Mouse (Mus musculus): ENCODE measurements around the gene Ppm1m. TPM values are rescaled to one million over a fixed set of nuclear protein-coding genes. Genes with fewer than 3 reads are reported as not detected.
A peak's percentile ranks its signal among the peaks of the same experiment; 100 is the strongest.

Gene Ppm1m
- polyA plus RNA-seq, 1 experiment from 2014 or later = 16.9 TPM

DNA sequence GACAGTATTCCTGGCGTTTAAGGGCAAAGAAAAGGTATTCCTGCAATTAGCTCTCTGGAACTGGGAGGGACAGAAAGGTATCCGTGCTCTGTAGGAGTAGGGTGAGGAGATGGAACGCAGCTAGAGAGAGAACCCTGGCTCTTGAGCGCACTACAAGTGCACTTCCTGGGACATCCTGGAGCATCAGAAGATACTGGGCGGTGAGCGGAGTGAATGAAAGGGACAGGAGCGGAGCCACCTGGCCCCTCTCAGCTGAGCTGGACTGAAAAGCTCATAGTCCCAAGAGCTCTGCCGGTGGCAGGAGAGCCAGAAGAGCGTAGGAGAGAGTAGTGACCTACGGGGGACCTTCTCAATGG lies 50.2 kb downstream of the Ppm1m start:
- no peak for ATAC-seq (ENCODE audit: low FRiP score)
- peaks cover 45% of the 10 kb centered on the region for H3K4me1 ChIP-seq

DNA sequence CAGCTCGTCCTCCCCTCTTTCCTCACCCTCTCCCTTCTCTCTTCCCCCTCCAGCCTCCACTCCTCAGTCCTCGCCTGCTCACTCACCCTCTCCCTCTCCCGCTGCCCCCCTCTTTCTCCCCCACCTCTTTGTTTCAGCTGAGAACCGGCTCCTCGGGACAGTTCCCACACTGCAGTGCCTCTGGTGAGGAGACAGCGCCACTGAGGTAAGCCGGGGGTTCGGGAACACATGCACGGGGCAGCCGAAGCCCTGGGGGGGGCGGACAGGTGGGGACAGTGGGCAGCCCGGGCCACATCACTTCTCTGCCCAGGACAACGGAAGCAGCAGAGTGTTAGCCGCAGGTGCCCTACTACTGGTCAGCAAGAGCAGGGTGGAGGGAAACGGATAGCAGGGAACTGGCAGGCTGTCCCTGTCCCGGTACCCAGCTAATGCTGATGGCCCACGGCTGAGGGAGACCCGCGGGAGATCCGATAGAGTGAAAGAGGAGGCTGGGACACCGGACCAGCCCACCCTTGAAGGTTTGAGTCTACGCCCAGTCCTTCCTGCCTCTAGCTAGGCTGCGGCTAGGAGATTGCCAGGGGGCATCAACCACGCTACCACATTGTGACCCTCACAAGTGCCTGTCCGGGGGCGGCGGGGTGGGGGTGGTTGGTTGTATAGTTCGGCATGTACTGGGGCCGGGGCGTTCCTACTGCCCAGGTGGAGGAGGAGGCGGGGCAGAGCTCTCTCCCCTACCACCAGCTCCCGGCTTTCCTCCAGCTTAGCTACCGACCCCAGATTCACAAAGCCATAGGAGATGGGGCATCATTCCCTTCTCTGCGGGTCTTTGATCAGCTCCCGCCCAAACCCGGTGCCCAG lies 50.8 kb downstream of the Ppm1m start:
- peaks cover 18% of the 10 kb centered on the region for H3K36me3 ChIP-seq
- H3K27ac ChIP-seq (replicated peaks) = peak overlapping the region; percentile 94
- peak; percentile 82 for ATAC-seq (ENCODE audit: low FRiP score)
- peak overlapping the region; percentile 84 for H3K4me2 ChIP-seq
- H3K9ac ChIP-seq (replicated peaks) = peak overlapping the region; percentile 93
- H3K9me3 ChIP-seq (replicated peaks) = no peaks in the 10 kb centered on the region
- H3K4me3 ChIP-seq (replicated peaks) = peak overlapping the region; percentile 80
- no peaks in the 10 kb centered on the region for H3K27me3 ChIP-seq (replicated peaks)
- peaks cover 51% of the 10 kb centered on the region for H3K4me1 ChIP-seq
- WGBS = 1% methylated on average over 36 of the region's 36 CpGs

More for the DNA sequence above, 50.2 kb downstream of the Ppm1m start:
- H3K4me2 ChIP-seq = peak overlapping the region; percentile 84
- H3K27me3 ChIP-seq (replicated peaks) = no peaks in the 10 kb centered on the region
- H3K4me3 ChIP-seq (replicated peaks) = peak overlapping the region; percentile 80
- peak overlapping the region; percentile 93 for H3K9ac ChIP-seq (replicated peaks)
- H3K27ac ChIP-seq (replicated peaks) = peak overlapping the region; percentile 94
- H3K9me3 ChIP-seq (replicated peaks) = no peaks in the 10 kb centered on the region
- H3K36me3 ChIP-seq = peaks cover 23% of the 10 kb centered on the region
- 7% methylated on average over 10 of the region's 10 CpGs for WGBS

DNA sequence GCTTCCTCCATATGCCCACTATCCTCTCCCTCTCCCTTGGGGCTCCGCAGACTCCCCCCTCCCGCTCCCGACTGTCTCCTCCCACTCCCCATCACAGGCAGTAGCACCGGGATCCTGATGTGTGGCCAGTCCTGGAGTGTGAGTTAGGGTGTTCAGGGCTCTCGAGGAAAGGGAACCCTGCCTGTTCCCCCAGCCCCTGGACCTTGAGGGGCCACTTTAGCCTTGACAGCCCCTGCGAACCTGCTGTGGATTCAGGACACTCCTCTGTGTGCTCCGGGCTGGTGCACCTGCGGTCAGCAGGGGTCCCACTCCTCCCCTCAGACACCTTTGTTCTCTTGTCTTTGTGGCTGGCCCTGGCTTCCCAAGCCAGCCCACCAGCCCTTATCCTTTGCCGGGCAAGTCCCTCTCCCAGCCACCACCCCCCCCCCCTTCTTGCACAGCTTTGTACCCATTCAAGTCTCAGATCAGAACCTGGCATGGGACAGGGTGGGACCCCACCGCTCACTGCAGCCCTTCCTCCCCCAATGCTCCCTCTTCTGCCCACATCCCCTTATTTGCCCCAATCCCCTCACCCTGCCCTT lies 51.6 kb downstream of the Ppm1m start:
- no peaks in the 10 kb centered on the region for H3K9me3 ChIP-seq (replicated peaks)
- peak overlapping the region; percentile 93 for H3K9ac ChIP-seq (replicated peaks)
- ATAC-seq (ENCODE audit: low FRiP score) = peak; percentile 64
- H3K27ac ChIP-seq (replicated peaks) = peak overlapping the region; percentile 94
- no peaks in the 10 kb centered on the region for H3K27me3 ChIP-seq (replicated peaks)
- WGBS = 2% methylated on average over 10 of the region's 10 CpGs
- H3K36me3 ChIP-seq = peaks cover 13% of the 10 kb centered on the region
- peaks cover 51% of the 10 kb centered on the region for H3K4me1 ChIP-seq
- H3K4me2 ChIP-seq = peak overlapping the region; percentile 84
- H3K4me3 ChIP-seq (replicated peaks) = peak overlapping the region; percentile 80

DNA sequence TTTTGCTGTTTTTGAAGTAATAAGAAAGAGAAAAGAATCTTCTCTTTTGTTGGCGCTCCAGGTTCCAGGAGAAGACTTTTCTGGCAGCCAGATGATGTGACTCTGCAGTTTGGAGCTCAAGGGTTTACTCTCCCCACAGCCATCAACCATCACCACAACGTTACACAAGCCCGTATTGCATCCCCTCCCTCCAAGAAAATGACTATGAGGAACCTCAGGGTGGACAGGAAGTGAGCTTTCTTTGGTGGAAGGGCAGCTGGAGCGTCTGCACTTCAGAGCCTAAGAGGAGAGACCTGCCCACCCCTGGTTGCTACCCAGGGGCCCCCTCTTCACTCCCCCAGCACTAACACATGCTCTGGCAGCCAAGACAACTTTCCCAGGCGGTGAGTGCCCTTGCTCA lies 52.3 kb downstream of the Ppm1m start:
- no peak for ATAC-seq (ENCODE audit: low FRiP score)
- H3K4me3 ChIP-seq (replicated peaks) = peak overlapping the region; percentile 80
- H3K4me2 ChIP-seq = peak overlapping the region; percentile 84
- H3K4me1 ChIP-seq = peaks cover 51% of the 10 kb centered on the region
- H3K36me3 ChIP-seq = peaks cover 7% of the 10 kb centered on the region
- H3K9me3 ChIP-seq (replicated peaks) = no peaks in the 10 kb centered on the region
- whole genome bisulfite sequencing = 28% methylated on average over 5 of the region's 5 CpGs
- H3K27ac ChIP-seq (replicated peaks) = peak overlapping the region; percentile 94
- H3K27me3 ChIP-seq (replicated peaks) = no peaks in the 10 kb centered on the region
- H3K9ac ChIP-seq (replicated peaks) = peak overlapping the region; percentile 93

DNA sequence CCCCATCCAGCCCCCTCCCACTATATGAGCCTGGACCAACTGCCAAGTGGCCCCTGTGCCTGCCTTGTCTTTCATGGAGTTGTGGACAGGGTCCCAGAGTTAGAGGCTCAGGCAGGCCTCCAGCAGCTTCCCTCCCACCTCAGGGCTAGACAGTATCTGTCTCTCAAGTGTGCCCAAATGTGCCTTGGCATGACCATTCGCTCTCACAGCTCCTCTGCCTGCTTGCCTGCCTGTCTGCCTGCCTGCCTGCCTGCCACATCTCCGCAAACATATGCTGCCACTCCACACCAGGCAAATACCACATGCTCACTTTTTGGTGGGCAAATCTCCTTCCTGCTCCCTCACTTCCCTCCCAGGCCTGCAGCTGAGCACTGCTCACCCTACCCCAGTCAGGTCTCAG lies 54.0 kb downstream of the Ppm1m start:
- no peaks in the 10 kb centered on the region for H3K36me3 ChIP-seq
- no peak overlapping the region for H3K4me2 ChIP-seq
- H3K9me3 ChIP-seq (replicated peaks) = no peaks in the 10 kb centered on the region
- H3K4me1 ChIP-seq = peaks cover 42% of the 10 kb centered on the region
- no peak overlapping the region for H3K27ac ChIP-seq (replicated peaks)
- ATAC-seq (ENCODE audit: low FRiP score) = no peak
- no peak overlapping the region for H3K9ac ChIP-seq (replicated peaks)
- H3K4me3 ChIP-seq (replicated peaks) = no peak overlapping the region
- 75% methylated on average over 2 of the region's 2 CpGs for WGBS
- H3K27me3 ChIP-seq (replicated peaks) = no peaks in the 10 kb centered on the region

MicroRNAs encoded within 50 kb of the gene (microRNA counts, 519-probe panel; counts per million panel counts)
- 4,457 counts per million, percentile 98 among the panel's probes with 10 or more counts for microRNA mmu-let-7g

Small RNA genes within 50 kb of the gene (microRNA-seq; reads per million reads assigned to microRNA genes)
- gene Mir135a-1 = 182 reads per million, percentile 61 among the genes with 10 or more reads in this experiment
- 38,639 reads per million, percentile 99 among the genes with 10 or more reads in this experiment for gene Mirlet7g

Other genes with a start within 250 kb of the Ppm1m start
- gene Col6a5, start 239.1 kb downstream of the Ppm1m start, polyA plus RNA-seq (2015; fragmentation: Nextera tagmentation; extraction: Ambion mirVana) = 0.04 and 0.17 TPM in 2 replicates
- 1.2 and 3.5 TPM in 2 replicates for gene Col6a4, start 103.0 kb downstream of the Ppm1m start, polyA plus RNA-seq (2015; fragmentation: Nextera tagmentation; extraction: Ambion mirVana)
- 2.3 and 2.7 TPM in 2 replicates for gene Glyctk, start 41.6 kb downstream of the Ppm1m start, polyA plus RNA-seq (2015; fragmentation: Nextera tagmentation; extraction: Ambion mirVana)
- gene Wdr82, start 28.8 kb downstream of the Ppm1m start, polyA plus RNA-seq (2015; fragmentation: Nextera tagmentation; extraction: Ambion mirVana) = 28.6 and 32.1 TPM in 2 replicates
- 48.1 and 58.2 TPM in 2 replicates for gene Twf2, start 3.4 kb upstream of the Ppm1m start, polyA plus RNA-seq (2015; fragmentation: Nextera tagmentation; extraction: Ambion mirVana)
- gene Tlr9, start 22.9 kb upstream of the Ppm1m start, polyA plus RNA-seq (2015; fragmentation: Nextera tagmentation; extraction: Ambion mirVana) = 0.05 TPM in 1 of 2 replicates, not detected in the other
- 105 and 107 TPM in 2 replicates for gene Alas1, start 48.9 kb upstream of the Ppm1m start, polyA plus RNA-seq (2015; fragmentation: Nextera tagmentation; extraction: Ambion mirVana)
- 7.0 and 13.3 TPM in 2 replicates for gene Poc1a, start 81.3 kb upstream of the Ppm1m start, polyA plus RNA-seq (2015; fragmentation: Nextera tagmentation; extraction: Ambion mirVana)
- gene Dusp7, start 168.9 kb upstream of the Ppm1m start, polyA plus RNA-seq (2015; fragmentation: Nextera tagmentation; extraction: Ambion mirVana) = 13.9 and 16.4 TPM in 2 replicates
- 656 and 712 TPM in 2 replicates for gene Rpl29, start 229.7 kb upstream of the Ppm1m start, polyA plus RNA-seq (2015; fragmentation: Nextera tagmentation; extraction: Ambion mirVana)
- 20.5 and 24.9 TPM in 2 replicates for gene Acy1, start 238.6 kb upstream of the Ppm1m start, polyA plus RNA-seq (2015; fragmentation: Nextera tagmentation; extraction: Ambion mirVana)
- 10.0 and 13.6 TPM in 2 replicates for gene Abhd14b, start 247.7 kb upstream of the Ppm1m start, polyA plus RNA-seq (2015; fragmentation: Nextera tagmentation; extraction: Ambion mirVana)
- 73.2 and 77.0 TPM in 2 replicates for gene Abhd14a, start 247.9 kb upstream of the Ppm1m start, polyA plus RNA-seq (2015; fragmentation: Nextera tagmentation; extraction: Ambion mirVana)

All from neural tube, embryonic 15.5 days (tissue).